Mouse (Mus musculus) left cerebral cortex, adult 9 months (tissue): ENCODE measurements around the gene Myo1c.

Experiments used
- DNase-seq, 2 experiments: peaks; one replicate each; pipeline ENCODE4 v3.0.0; 2022; ENCODE audit warnings: low spot score in 2 of 2

The Myo1c gene

GRCm38 (mm10) chr11:75649155-75649561 is 1.1 kb upstream of the Myo1c start:
- no peak for DNase-seq

- DNase-seq: no peak
Observed at GRCm38 (mm10) chr11:75650958-75651425, 688 bp downstream of the Myo1c start.

DNA sequence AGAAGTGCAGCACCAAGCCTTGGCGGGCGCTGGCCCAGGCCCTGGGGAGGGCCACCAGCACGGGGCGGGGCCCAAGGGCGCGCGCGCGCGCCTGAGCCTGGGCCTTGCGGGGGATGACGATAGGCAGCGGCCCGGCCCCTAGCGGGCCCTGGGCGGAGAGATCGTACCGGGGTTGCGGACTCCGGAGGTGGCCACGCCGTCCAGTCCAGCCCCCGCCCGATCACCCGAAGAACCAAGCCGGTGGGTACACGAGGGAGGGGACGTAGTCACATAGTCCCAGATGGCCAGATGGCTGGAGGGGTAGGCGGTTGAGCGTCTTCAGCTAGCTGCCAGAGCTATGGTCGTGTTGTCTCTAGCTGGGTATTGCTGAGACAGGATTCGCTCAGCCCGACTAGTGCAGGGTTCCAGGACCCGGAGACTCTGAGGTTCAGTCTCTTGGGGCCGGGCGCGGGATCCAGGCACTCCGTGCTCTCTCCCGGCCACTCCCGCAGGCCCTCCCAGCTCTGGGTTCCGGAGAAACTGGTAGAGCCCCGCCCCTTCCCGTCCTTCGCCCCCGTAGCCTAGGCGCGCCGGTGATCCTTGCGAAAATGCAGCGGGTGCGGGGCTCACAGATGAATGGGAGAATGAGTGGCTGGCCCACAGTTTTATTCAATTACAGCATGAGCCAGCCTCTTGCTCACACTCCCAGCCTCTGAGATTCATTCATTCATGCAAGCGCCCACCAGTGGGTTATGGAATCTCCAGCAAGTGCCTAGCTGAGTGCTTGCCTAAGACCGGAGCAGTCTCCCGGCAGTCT is 1.3 kb downstream of the Myo1c start:
- peak in 1 of 2 experiments; percentile 79 for DNase-seq

GRCm38 (mm10) chr11:75652222-75652941 is 2.1 kb downstream of the Myo1c start:
- peak in 1 of 2 experiments; percentile 72 for DNase-seq

DNA sequence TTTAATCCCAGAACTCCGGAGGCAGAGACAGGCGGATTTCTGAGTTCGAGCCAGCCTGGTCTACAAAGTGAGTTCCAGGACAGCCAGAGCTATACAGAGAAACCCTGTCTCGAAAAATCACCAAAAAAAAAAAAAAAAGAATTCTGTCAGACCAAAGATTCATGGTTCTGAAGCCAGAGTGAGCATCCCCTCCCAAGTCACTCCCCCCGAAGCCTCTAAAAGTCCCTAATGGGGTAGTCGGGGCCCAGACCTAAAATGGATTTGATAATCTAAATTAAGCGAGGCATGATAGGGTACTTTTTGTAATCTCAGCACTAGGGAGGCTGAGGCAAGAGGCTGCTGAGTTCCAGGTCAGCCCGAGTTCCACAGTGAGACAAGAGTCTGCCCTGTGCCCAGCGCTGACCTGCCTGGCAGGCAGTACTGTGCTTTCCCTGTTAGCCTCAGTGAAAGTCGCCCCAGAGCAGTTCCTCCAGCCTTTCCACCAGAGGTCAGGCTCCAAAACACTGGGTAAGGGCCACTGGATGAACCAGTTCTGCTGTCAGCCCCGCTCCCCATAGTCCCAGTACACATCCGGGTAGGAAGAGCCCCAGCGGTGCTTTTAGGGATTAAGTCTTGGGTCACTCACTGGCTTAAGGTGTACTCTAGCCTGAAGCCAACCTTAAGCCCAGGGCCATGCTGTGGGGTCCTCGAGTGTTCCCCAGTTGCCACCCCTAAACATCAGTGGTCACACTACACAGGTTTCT is 2.8 kb downstream of the Myo1c start:
- DNase-seq: no peak

DNA sequence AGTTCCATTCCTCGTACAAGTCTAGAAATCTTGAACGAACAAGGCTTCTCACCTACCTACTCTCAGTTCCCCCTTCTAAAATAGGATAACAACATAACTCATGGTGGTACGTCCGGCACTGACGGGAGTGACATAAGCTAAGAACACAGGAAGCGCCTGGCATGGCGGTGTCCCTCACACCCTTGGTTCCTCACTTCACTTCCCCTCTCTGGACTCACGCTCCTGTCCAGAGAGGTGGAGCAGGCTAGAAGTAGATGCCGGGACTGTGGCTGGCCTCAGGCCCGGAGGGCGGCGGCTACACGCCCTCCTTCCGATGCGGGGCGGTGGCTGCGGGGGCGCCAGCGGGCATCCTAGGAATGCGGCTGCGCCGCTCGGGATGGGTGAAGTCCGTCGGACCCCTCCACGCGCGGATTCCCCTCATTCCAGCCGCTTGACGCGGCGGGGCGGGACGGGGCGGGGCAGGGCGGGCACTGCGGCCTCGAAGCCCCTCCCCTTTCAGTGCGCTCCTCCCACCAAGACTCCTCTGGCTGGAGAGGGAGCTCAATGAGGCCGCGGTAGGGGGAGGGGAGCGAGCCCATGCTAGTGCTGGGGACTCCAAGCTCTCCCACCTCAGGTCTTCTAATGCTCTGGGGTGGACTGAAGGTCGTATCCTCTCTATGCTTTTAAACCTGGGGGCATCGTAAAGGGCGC is 3.6 kb downstream of the Myo1c start:
- peak in 1 of 2 experiments; percentile 51 for DNase-seq

- no peak for DNase-seq
Observed at GRCm38 (mm10) chr11:75654471-75655390, 4.4 kb downstream of the Myo1c start.

DNA sequence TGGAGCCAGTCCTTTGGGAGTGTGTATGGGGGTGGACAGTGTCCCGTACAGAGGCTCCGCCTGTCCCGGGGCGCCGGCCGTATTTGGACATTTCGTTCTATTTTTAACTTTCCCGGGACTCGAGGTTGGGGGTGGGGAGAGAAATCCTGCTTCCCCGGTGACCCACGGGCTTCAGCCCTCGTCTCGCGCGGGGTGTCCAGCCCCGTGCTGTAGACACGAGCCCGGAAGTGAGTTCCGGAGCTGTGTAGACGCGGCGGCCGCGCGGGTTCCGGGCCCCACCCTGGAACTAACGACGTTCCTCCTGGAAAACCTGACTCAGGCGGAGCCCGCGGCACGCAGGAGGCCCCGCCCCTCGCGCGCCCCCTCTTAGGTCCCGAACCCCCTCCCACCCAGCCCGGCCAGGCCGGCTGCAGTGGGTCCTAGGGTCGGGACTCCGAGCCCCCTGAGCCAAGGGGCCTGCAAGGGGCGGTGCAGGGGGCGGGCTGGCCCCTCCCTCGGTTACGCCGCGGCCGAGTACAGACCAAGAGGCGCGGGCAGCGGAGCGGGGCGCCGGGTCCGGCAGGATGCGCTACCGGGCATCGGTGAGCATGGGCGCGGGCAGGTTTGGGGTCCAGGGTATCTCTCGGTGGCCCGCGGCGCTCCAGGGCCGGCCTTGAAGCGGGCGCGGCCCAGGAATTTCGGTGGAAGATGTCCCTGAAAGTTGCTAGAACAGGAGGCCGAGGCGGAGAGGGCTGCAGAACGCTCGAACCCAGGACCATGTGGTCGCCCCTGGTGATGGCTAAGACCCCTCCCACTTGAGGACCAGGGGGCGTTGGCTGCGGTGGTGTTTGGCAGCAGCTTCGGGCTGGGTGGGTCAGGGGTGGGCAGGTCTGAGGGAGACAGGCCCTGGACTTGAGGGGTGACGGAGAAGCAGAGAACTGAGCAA is 5.6 kb downstream of the Myo1c start:
- DNase-seq: peak in 1 of 2 experiments; percentile 55

GRCm38 (mm10) chr11:75656621-75657590 is 6.6 kb downstream of the Myo1c start:
- no peak for DNase-seq

DNA sequence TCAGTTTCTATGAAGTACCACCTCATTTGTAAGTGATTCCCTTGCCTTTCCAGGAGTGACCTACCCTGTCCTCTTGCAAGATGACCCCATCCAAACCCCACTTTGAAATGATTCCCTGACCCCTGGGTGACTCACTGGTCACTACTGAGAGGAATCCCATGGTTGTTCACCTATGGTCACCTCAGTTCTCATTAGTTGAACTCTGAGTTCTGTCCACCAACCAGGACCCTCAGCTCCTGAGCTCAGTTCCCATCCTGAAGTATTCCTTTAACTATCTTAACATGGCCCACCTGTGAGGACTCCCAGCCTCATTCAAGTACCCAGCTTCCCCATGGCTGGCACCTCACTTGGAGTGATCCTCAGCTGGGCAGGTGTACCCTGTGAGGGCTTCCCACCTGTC is 7.5 kb downstream of the Myo1c start:
- DNase-seq: no peak

DNA sequence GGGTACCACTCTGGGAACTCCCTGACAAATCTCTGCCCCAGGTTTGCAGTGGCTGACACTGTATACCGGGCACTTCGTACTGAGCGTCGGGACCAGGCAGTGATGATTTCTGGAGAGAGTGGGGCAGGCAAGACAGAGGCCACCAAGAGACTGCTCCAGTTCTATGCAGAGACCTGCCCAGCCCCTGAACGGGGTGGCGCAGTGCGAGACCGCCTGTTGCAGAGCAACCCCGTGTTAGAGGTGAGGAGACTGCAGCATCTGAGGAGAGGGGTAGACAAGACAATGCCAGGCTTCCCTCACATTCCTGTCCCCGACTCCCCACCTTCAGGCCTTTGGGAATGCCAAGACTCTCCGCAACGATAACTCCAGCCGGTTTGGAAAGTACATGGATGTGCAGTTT is 8.0 kb downstream of the Myo1c start:
- DNase-seq: no peak

- no peak for DNase-seq
Observed at GRCm38 (mm10) chr11:75658996-75659750, 8.9 kb downstream of the Myo1c start.

DNA sequence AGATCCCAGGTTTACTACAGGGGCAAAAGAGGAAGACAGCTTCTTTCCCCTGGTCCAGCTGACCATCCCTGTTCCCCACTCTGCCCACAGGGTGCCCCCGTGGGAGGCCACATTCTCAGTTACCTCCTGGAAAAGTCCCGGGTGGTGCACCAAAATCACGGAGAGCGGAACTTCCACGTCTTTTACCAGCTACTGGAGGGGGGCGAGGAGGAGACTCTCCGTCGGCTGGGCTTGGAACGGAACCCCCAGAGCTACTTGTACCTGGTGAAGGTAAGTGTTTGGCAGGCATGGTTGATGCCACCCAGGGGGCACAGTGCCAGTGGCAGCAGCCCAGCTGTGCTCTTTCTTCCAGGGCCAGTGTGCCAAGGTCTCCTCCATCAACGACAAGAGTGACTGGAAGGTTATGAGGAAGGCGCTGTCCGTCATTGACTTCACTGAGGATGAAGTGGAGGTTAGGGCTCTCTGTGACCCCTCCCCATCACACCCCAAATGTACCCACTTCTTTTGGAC is 9.8 kb downstream of the Myo1c start:
- no peak for DNase-seq

DNA sequence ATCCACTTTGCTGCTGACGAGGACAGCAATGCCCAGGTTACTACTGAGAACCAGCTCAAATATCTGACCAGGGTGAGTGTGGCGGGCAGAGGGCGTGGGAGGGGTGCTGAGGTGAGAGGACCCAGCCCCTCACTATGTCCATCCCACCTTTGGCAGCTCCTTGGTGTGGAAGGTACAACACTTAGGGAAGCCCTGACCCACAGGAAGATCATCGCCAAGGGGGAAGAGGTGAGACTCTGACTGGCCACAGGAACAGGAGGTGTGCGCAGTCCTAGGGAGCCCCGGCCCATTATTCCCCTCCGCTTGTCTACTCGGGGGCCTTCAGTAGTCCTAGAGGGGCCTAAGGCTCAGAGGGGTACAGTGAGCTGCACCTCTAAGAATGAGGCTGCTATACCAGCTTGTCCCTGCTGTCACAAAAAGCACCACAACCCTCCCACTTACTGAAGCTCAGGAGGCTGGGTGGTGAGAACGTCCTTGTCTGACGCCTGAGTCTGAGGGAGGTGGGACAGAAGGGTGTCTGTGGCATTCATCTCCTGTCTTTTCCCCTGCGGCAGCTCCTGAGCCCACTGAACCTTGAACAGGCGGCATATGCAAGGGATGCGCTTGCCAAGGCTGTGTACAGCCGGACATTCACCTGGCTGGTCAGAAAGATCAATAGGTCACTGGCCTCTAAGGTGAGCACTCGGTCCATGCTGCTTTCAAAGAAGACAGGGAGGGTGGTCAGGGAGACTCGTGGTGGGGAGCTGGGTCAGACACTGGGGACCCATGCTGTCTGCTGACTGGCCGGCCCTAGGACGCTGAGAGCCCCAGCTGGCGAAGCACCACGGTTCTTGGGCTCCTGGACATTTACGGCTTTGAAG is 10.9 kb downstream of the Myo1c start:
- DNase-seq: no peak

DNA sequence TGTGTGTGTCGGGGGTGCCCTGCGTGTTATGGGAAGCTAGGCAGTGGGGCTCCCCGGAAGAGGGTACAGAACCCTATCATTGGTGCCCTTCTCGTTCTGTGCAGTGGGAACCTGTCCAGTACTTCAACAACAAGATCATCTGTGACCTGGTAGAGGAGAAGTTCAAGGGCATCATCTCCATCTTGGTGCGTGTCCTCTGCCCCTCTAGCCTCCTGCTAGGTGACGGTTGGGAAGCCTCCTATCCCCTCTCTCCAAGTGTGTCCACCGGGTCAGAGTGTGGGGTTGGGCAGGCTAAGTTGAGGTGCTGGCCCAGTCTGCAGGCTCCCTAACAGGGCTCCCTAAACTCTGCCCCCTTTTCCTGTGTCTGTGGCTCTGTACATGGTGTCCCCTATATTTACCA is 11.8 kb downstream of the Myo1c start:
- DNase-seq: no peak

GRCm38 (mm10) chr11:75666296-75666695 is 16.0 kb downstream of the Myo1c start:
- no peak for DNase-seq
